Mouse (Mus musculus) limb, embryonic 14.5 days (tissue): ENCODE data around the gene Spats1. TPM values are rescaled to one million over a fixed set of nuclear protein-coding genes. Genes with fewer than 3 reads are reported as not detected.

Experiments
- ATAC-seq: fragments of 200-750 bp; cut with Nextera tagmentation; 2 replicates; pipeline ENCODE4 v1.8.0; 2017; ENCODE audit warnings: low read depth, moderate number of reproducible peaks, moderate TSS enrichment; ENCODE audit not compliant: low FRiP score
- DNase-seq: peaks from one replicate; pipeline ENCODE4 v3.0.0-alpha.2; 2015; ENCODE audit warnings: low spot score
- H3K27ac ChIP-seq: fragments of 300-500 bp; sonication (generic); replicated peaks from 2 replicates; pipeline ENCODE4 v1.5.1; 2014; ENCODE audit warnings: low read depth, mild to moderate bottlenecking, low read length, moderate library complexity, mixed read lengths
- H3K27me3 ChIP-seq: fragments of 300-500 bp; sonication (generic); 2 replicates; pipeline ENCODE4 v1.6.1; 2014; ENCODE audit warnings: low read length, mixed read lengths; ENCODE audit not compliant: control insufficient read depth, insufficient read depth
- H3K36me3 ChIP-seq: fragments of 300-500 bp; sonication (generic); 2 replicates; pipeline ENCODE4 v1.6.1; 2014; ENCODE audit warnings: mild to moderate bottlenecking, low read length, moderate library complexity, mixed read lengths; ENCODE audit not compliant: control insufficient read depth, insufficient read depth
- H3K4me1 ChIP-seq: fragments of 300-500 bp; sonication (generic); 2 replicates; pipeline ENCODE4 v1.6.1; 2014; ENCODE audit warnings: antibody characterized with exemption, low read length, mixed read lengths; ENCODE audit not compliant: control insufficient read depth, insufficient read depth
- H3K4me2 ChIP-seq: fragments of 300-500 bp; sonication (generic); replicated peaks from 2 replicates; pipeline ENCODE4 v1.6.1; 2014; ENCODE audit warnings: low read depth, mild to moderate bottlenecking, low read length, moderate library complexity; ENCODE audit not compliant: severe bottlenecking
- H3K4me3 ChIP-seq: fragments of 300-500 bp; sonication (generic); replicated peaks from 2 replicates; pipeline ENCODE4 v1.5.1; 2014; ENCODE audit warnings: low read length
- H3K9ac ChIP-seq: fragments of 300-500 bp; sonication (generic); 2 replicates; pipeline ENCODE4 v1.6.1; 2014; ENCODE audit warnings: mild to moderate bottlenecking, low read depth, low read length, moderate library complexity; ENCODE audit not compliant: severe bottlenecking
- H3K9me3 ChIP-seq: fragments of 300-500 bp; sonication (generic); 2 replicates; pipeline ENCODE4 v1.6.1; 2016; ENCODE audit warnings: low read length; ENCODE audit not compliant: control insufficient read depth
- POLR2A ChIP-seq: fragments of 200-500 bp; IDR thresholded peaks from 2 replicates; pipeline ENCODE4 v1.8.0; 2012; ENCODE audit warnings: inconsistent platforms, mild to moderate bottlenecking, moderate library complexity, borderline replicate concordance; ENCODE audit not compliant: insufficient read depth, insufficient read length; ENCODE audit errors: extremely low read depth
- WGBS: fragments of 180-500 bp; shearing (Covaris S2); extraction: QIAGEN DNeasy Blood & Tissue Kit; methylation state at CpG from one replicate; pipeline ENCODE4 v1.1.7; 2014; 5-methylcytosine and 5-hydroxymethylcytosine counted together
- polyA plus RNA-seq, 2 experiments: library from polyadenylated mRNA; depleted of rRNA in 1 of 2; stranded (reverse) in 1 of 2; unstranded in 1 of 2; fragments of >200 nt; fragmentation: Nextera tagmentation in 1 of 2; extraction: Ambion mirVana in 1 of 2; gene quantifications; 2 replicates each; pipeline versions ENCODE4 v1.2.1 to v1.2.3; 2012 to 2014

Spats1 gene
- polyA plus RNA-seq, 2 experiments, result 0.44 to 0.62 TPM

GRCm38 (mm10) chr17:45502324-45502723, 27.1 kb upstream of the Spats1 start:
- no peaks in the 10 kb centered on the region for H3K36me3 ChIP-seq
- H3K9me3 ChIP-seq, result no peaks in the 10 kb centered on the region
- H3K27me3 ChIP-seq, result no peaks in the 10 kb centered on the region
- no peak overlapping the region for H3K4me3 ChIP-seq
- H3K4me2 ChIP-seq, result no peak overlapping the region
- H3K4me1 ChIP-seq, result peaks cover 7% of the 10 kb centered on the region; the same call in 1 of the 2 replicates
- no peak for DNase-seq
- H3K9ac ChIP-seq, result no peak overlapping the region
- no peak for TF ChIP-seq POLR2A
- no peak for ATAC-seq
- no peak overlapping the region for H3K27ac ChIP-seq
- 47% methylated on average over 4 of the region's 4 CpGs for WGBS

GRCm38 (mm10) chr17:45500981-45501380, 25.8 kb upstream of the Spats1 start:
- whole genome bisulfite sequencing, result 25% methylated on average over 4 of the region's 4 CpGs
- no peak overlapping the region for H3K4me3 ChIP-seq
- H3K9me3 ChIP-seq, result no peaks in the 10 kb centered on the region
- no peak for TF ChIP-seq POLR2A
- no peak overlapping the region for H3K27ac ChIP-seq
- H3K4me2 ChIP-seq, result no peak overlapping the region
- no peaks in the 10 kb centered on the region for H3K4me1 ChIP-seq
- no peaks in the 10 kb centered on the region for H3K27me3 ChIP-seq
- H3K9ac ChIP-seq, result no peak overlapping the region
- DNase-seq, result no peak
- ATAC-seq, result no peak
- H3K36me3 ChIP-seq, result no peaks in the 10 kb centered on the region

- DNase-seq (no peak), ATAC-seq (no peak)
- 29% methylated on average over 2 of the region's 2 CpGs for WGBS
- Histone ChIP-seq H3K4me3 (no peak overlapping the region), H3K36me3 (no peaks in the 10 kb centered on the region), H3K9ac (no peak overlapping the region), H3K4me2 (no peak overlapping the region), H3K27ac (no peak overlapping the region), H3K9me3 (no peaks in the 10 kb centered on the region), H3K4me1 (no peaks in the 10 kb centered on the region), H3K27me3 (no peaks in the 10 kb centered on the region)
- no peak for TF ChIP-seq POLR2A
Observed at GRCm38 (mm10) chr17:45499516-45499915, 24.3 kb upstream of the Spats1 start.

GRCm38 (mm10) chr17:45498397-45498796, 23.2 kb upstream of the Spats1 start:
- Histone ChIP-seq H3K27ac (no peak overlapping the region), H3K27me3 (no peaks in the 10 kb centered on the region), H3K4me3 (no peak overlapping the region), H3K4me1 (no peaks in the 10 kb centered on the region), H3K9me3 (no peaks in the 10 kb centered on the region), H3K9ac (no peak overlapping the region), H3K4me2 (no peak overlapping the region), H3K36me3 (no peaks in the 10 kb centered on the region)
- DNase-seq (no peak), ATAC-seq (no peak)
- TF ChIP-seq POLR2A, result no peak
- 87% methylated on average over 13 of the region's 13 CpGs for WGBS

- TF ChIP-seq POLR2A, result no peak
- ATAC-seq, result no peak
Observed at GRCm38 (mm10) chr17:45495398-45495797, 20.2 kb upstream of the Spats1 start.

More at GRCm38 (mm10) chr17:45495398-45495797, 20.2 kb upstream of the Spats1 start:
- WGBS, result 75% methylated on average over 11 of the region's 11 CpGs
- Histone ChIP-seq H3K4me2 (no peak overlapping the region), H3K4me1 (no peaks in the 10 kb centered on the region), H3K9ac (no peak overlapping the region), H3K4me3 (no peak overlapping the region), H3K9me3 (no peaks in the 10 kb centered on the region), H3K36me3 (no peaks in the 10 kb centered on the region), H3K27me3 (no peaks in the 10 kb centered on the region), H3K27ac (no peak overlapping the region)
- no peak for DNase-seq
